Mouse (Mus musculus) liver, adult 2 months (tissue): ENCODE measurements around the gene Ebf4.
A peak's percentile ranks its signal among the peaks of the same experiment; 100 is the strongest.

ENCODE experiments used
- CTCF ChIP-seq: fragments of 200-500 bp; IDR thresholded peaks from 2 replicates; pipeline ENCODE4 v1.5.1; 2011; ENCODE audit warnings: low read depth, low read length, control low read depth
- POLR2A ChIP-seq: fragments of 200-500 bp; IDR thresholded peaks from 2 replicates; pipeline ENCODE4 v1.6.1; 2011; ENCODE audit warnings: low read length, control low read depth; ENCODE audit not compliant: insufficient read depth; ENCODE audit errors: extremely low read depth

- TF ChIP-seq POLR2A (no peak), CTCF (0 out of 2 replicates have a peak, but pooled peaks have one; percentile 5)
Measured at GRCm38 (mm10) chr2:130414094-130414856, 119.3 kb downstream of the Ebf4 start.
